Mouse (Mus musculus): ENCODE results near the gene Dicer1. TPM values are rescaled to one million over a fixed set of nuclear protein-coding genes. Genes with fewer than 3 reads are reported as not detected.
"Not testable (repeated sequence)": the region's sequence is repeated elsewhere in the genome, so short reads cannot be mapped to it uniquely, and the experiment has no call there.

The Dicer1 gene
- polyA plus RNA-seq, 1 experiment: 43.0 TPM

GRCm38 (mm10) chr12:104738931-104739330 is 12.8 kb downstream of the Dicer1 start:
- TF ChIP-seq CTCF (IDR thresholded peaks at IDR 0.05; ENCODE audit: borderline replicate concordance, extremely low read depth, insufficient read depth, insufficient read length): no peak
- TF ChIP-seq POLR2A (IDR thresholded peaks at IDR 0.05; ENCODE audit: borderline replicate concordance, extremely low read depth, insufficient read depth, insufficient read length, poor library complexity, severe bottlenecking): no peak
- DNase-seq (ENCODE audit: low read depth): peak; percentile 53

GRCm38 (mm10) chr12:104738446-104738845 is 13.3 kb downstream of the Dicer1 start:
- TF ChIP-seq POLR2A (IDR thresholded peaks at IDR 0.05; ENCODE audit: borderline replicate concordance, extremely low read depth, insufficient read depth, insufficient read length, poor library complexity, severe bottlenecking) (no peak), CTCF (IDR thresholded peaks at IDR 0.05; ENCODE audit: borderline replicate concordance, extremely low read depth, insufficient read depth, insufficient read length) (no peak)
- peak; percentile 20 for DNase-seq (ENCODE audit: low read depth)

- no peak for TF ChIP-seq CTCF (IDR thresholded peaks at IDR 0.05; ENCODE audit: borderline replicate concordance, extremely low read depth, insufficient read depth, insufficient read length)
- no peak for TF ChIP-seq POLR2A (IDR thresholded peaks at IDR 0.05; ENCODE audit: borderline replicate concordance, extremely low read depth, insufficient read depth, insufficient read length, poor library complexity, severe bottlenecking)
- DNase-seq (ENCODE audit: low read depth): peak; percentile 62
These were observed 14.1 kb downstream of the Dicer1 start for GRCm38 (mm10) chr12:104737666-104738065.

GRCm38 (mm10) chr12:104735993-104736395 is 15.8 kb downstream of the Dicer1 start:
- peak; percentile 75 for DNase-seq (ENCODE audit: low read depth)
- TF ChIP-seq POLR2A (IDR thresholded peaks at IDR 0.05; ENCODE audit: borderline replicate concordance, extremely low read depth, insufficient read depth, insufficient read length, poor library complexity, severe bottlenecking): no peak

GRCm38 (mm10) chr12:104733165-104733564 is 18.6 kb downstream of the Dicer1 start:
- TF ChIP-seq CTCF (IDR thresholded peaks at IDR 0.05; ENCODE audit: borderline replicate concordance, extremely low read depth, insufficient read depth, insufficient read length) (no peak), POLR2A (IDR thresholded peaks at IDR 0.05; ENCODE audit: borderline replicate concordance, extremely low read depth, insufficient read depth, insufficient read length, poor library complexity, severe bottlenecking) (no peak)
- no peak for DNase-seq (ENCODE audit: low read depth)

- TF ChIP-seq CTCF (IDR thresholded peaks at IDR 0.05; ENCODE audit: borderline replicate concordance, extremely low read depth, insufficient read depth, insufficient read length): no peak
- TF ChIP-seq POLR2A (IDR thresholded peaks at IDR 0.05; ENCODE audit: borderline replicate concordance, extremely low read depth, insufficient read depth, insufficient read length, poor library complexity, severe bottlenecking): no peak
- DNase-seq (ENCODE audit: low read depth): peak; percentile 84
These were observed 20.0 kb downstream of the Dicer1 start for GRCm38 (mm10) chr12:104731782-104732181.

- DNase-seq (ENCODE audit: low read depth): not testable (repeated sequence)
These were observed 25.3 kb downstream of the Dicer1 start for GRCm38 (mm10) chr12:104726436-104726835.

GRCm38 (mm10) chr12:104722056-104722455 is 29.7 kb downstream of the Dicer1 start:
- DNase-seq (ENCODE audit: low read depth): no peak
- TF ChIP-seq CTCF (IDR thresholded peaks at IDR 0.05; ENCODE audit: borderline replicate concordance, extremely low read depth, insufficient read depth, insufficient read length) (no peak), POLR2A (IDR thresholded peaks at IDR 0.05; ENCODE audit: borderline replicate concordance, extremely low read depth, insufficient read depth, insufficient read length, poor library complexity, severe bottlenecking) (no peak)

GRCm38 (mm10) chr12:104721011-104721410 is 30.7 kb downstream of the Dicer1 start:
- DNase-seq (ENCODE audit: low read depth): no peak
- no peak for TF ChIP-seq POLR2A (IDR thresholded peaks at IDR 0.05; ENCODE audit: borderline replicate concordance, extremely low read depth, insufficient read depth, insufficient read length, poor library complexity, severe bottlenecking)
- TF ChIP-seq CTCF (IDR thresholded peaks at IDR 0.05; ENCODE audit: borderline replicate concordance, extremely low read depth, insufficient read depth, insufficient read length): no peak

- peak; percentile 40 for DNase-seq (ENCODE audit: low read depth)
- TF ChIP-seq POLR2A (IDR thresholded peaks at IDR 0.05; ENCODE audit: borderline replicate concordance, extremely low read depth, insufficient read depth, insufficient read length, poor library complexity, severe bottlenecking) (no peak), CTCF (IDR thresholded peaks at IDR 0.05; ENCODE audit: borderline replicate concordance, extremely low read depth, insufficient read depth, insufficient read length) (no peak)
These were observed 32.8 kb downstream of the Dicer1 start for GRCm38 (mm10) chr12:104718956-104719355.

GRCm38 (mm10) chr12:104716409-104716808 is 35.3 kb downstream of the Dicer1 start:
- no peak for TF ChIP-seq CTCF (IDR thresholded peaks at IDR 0.05; ENCODE audit: borderline replicate concordance, extremely low read depth, insufficient read depth, insufficient read length)
- no peak for TF ChIP-seq POLR2A (IDR thresholded peaks at IDR 0.05; ENCODE audit: borderline replicate concordance, extremely low read depth, insufficient read depth, insufficient read length, poor library complexity, severe bottlenecking)
- DNase-seq (ENCODE audit: low read depth): no peak

- DNase-seq (ENCODE audit: low read depth): no peak
- TF ChIP-seq CTCF (IDR thresholded peaks at IDR 0.05; ENCODE audit: borderline replicate concordance, extremely low read depth, insufficient read depth, insufficient read length): no peak
- no peak for TF ChIP-seq POLR2A (IDR thresholded peaks at IDR 0.05; ENCODE audit: borderline replicate concordance, extremely low read depth, insufficient read depth, insufficient read length, poor library complexity, severe bottlenecking)
These were observed 36.3 kb downstream of the Dicer1 start for GRCm38 (mm10) chr12:104715453-104715852.

GRCm38 (mm10) chr12:104700266-104700665 is 51.5 kb downstream of the Dicer1 start:
- TF ChIP-seq POLR2A (IDR thresholded peaks at IDR 0.05; ENCODE audit: borderline replicate concordance, extremely low read depth, insufficient read depth, insufficient read length, poor library complexity, severe bottlenecking) (no peak), CTCF (IDR thresholded peaks at IDR 0.05; ENCODE audit: borderline replicate concordance, extremely low read depth, insufficient read depth, insufficient read length) (no peak)
- no peak for DNase-seq (ENCODE audit: low read depth)
